Mouse (Mus musculus): ENCODE results near the gene Plekhg4.

- TF ChIP-seq CTCF (IDR thresholded peaks at IDR 0.05; ENCODE audit: low read depth, low read length): no peak
- no peak for TF ChIP-seq POLR2A (IDR thresholded peaks at IDR 0.05; ENCODE audit: borderline replicate concordance, low read depth, low read length)
These were observed 14.1 kb downstream of the Plekhg4 start for GRCm38 (mm10) chr8:105387151-105387550.
